Mouse (Mus musculus) kidney, embryonic 14.5 days (tissue): ENCODE results near the gene Smyd3. TPM values are rescaled to one million over a fixed set of nuclear protein-coding genes. Genes with fewer than 3 reads are reported as not detected.
A peak's percentile ranks its signal among the peaks of the same experiment; 100 is the strongest.

ENCODE experiments used
- ATAC-seq: fragments of 200-750 bp; cut with Nextera tagmentation; 2 replicates; pipeline ENCODE4 v1.8.0; 2017; ENCODE audit warnings: moderate number of reproducible peaks, mild to moderate bottlenecking, moderate TSS enrichment, moderate library complexity; ENCODE audit not compliant: low FRiP score, low TSS enrichment
- H3K27ac ChIP-seq: fragments of 300-500 bp; sonication (generic); 2 replicates; pipeline ENCODE4 v1.5.1; 2014; ENCODE audit warnings: low read depth, mild to moderate bottlenecking, low read length, moderate library complexity, mixed read lengths
- H3K27me3 ChIP-seq: fragments of 300-500 bp; sonication (generic); 2 replicates; pipeline ENCODE4 v1.6.1; 2014; ENCODE audit warnings: mild to moderate bottlenecking, low read length; ENCODE audit not compliant: control insufficient read depth, insufficient read depth
- H3K36me3 ChIP-seq: fragments of 300-500 bp; sonication (generic); 2 replicates; pipeline ENCODE4 v1.6.1; 2014; ENCODE audit warnings: low read length, mixed read lengths; ENCODE audit not compliant: control insufficient read depth, insufficient read depth
- H3K4me1 ChIP-seq: fragments of 300-500 bp; sonication (generic); 2 replicates; pipeline ENCODE4 v1.6.1; 2014; ENCODE audit warnings: low read length, mixed read lengths; ENCODE audit not compliant: control insufficient read depth, insufficient read depth
- H3K4me2 ChIP-seq: fragments of 300-500 bp; sonication (generic); replicated peaks from 2 replicates; pipeline ENCODE4 v1.6.1; 2014; ENCODE audit warnings: low read depth, mild to moderate bottlenecking, low read length
- H3K4me3 ChIP-seq: fragments of 300-500 bp; sonication (generic); 2 replicates; pipeline ENCODE4 v1.5.1; 2014; ENCODE audit warnings: mild to moderate bottlenecking, low read length
- H3K9ac ChIP-seq: fragments of 300-500 bp; sonication (generic); 2 replicates; pipeline ENCODE4 v1.6.1; 2014; ENCODE audit warnings: low read depth, mild to moderate bottlenecking, low read length, moderate library complexity
- H3K9me3 ChIP-seq: fragments of 300-500 bp; sonication (generic); 2 replicates; pipeline ENCODE4 v1.6.1; 2016; ENCODE audit warnings: low read length; ENCODE audit not compliant: control insufficient read depth
- whole genome bisulfite sequencing: fragments of 180-500 bp; shearing (Covaris S2); extraction: QIAGEN DNeasy Blood & Tissue Kit; methylation state at CpG from one replicate; pipeline ENCODE4 v1.1.7; 2014; 5-methylcytosine and 5-hydroxymethylcytosine counted together
- polyA plus RNA-seq: library from polyadenylated mRNA; unstranded; fragments of >200 nt; fragmentation: Nextera tagmentation; extraction: Ambion mirVana; gene quantifications from 2 replicates; pipeline ENCODE4 v1.2.1, GENCODE M21; 2014

Smyd3 gene
- polyA plus RNA-seq, 1 experiment from 2014 or later = 21.5 TPM

DNA sequence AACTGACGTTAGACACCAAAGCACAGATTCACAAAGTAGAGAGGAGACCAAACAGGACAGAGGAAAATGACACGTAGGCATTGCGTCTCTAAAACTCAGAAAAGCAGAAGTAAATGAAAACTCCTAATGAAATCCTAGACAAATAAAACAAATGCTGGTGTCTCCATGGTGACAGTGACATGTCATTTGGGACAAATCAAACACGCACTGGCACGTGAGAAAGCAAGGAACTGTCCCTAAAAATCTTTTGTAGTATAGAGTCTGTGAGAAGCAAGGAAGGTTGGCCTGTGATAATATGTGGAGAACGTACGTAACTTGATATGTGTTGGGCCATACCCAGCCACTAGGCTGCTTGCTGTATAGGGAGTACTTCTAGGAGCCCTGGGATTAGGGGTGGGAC lies 399.2 kb downstream of the Smyd3 start:
- no peak for ATAC-seq

DNA sequence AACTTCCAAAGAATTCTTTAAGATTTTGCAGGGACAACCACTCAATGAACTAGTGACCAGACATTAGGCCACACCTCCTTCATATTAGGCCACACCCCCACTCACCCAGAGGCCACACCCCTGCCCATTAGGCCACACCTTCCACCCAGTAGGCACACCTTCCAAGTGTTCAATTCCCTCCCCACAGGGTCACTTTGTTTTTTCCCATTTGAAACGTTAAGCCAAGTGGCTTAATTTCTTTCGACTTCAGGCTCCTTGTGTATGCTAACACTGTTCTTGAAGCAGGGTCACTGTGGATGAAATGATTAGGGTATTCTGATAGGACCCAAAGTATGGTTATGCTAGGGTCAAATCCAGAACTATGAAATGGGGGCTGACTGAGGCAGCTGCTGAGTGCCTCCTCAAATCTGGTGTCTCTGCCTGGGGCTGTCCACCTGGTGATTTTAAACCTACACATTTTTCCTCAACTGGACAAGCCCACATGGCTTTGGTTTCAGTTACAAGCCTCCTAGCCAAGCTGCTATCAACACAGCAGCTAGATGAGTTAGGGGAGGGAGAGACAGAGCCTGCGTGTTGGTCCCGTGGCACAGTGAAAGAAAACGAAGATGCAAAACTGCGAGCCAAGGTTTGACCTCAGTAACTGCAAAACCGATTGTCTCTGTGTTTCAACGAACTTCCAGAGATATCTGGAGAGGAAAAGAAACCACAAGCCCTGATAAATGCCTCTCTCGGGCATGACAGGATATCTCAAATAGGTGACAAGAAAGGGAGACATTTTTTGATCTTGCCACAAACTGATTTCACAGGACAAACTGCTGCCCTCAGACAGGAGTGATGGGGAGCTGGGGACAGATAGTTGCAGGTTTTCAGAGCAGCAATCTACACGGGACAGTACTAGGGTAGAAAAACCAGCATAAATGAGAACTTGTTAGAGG lies 400.8 kb downstream of the Smyd3 start:
- no peak overlapping the region for H3K4me2 ChIP-seq
- 0 out of 2 replicates have a peak, but pooled peaks cover 3% of the 10 kb centered on the region for H3K4me1 ChIP-seq
- no peak overlapping the region for H3K4me3 ChIP-seq

More for the DNA sequence above, 399.2 kb downstream of the Smyd3 start:
- Histone ChIP-seq H3K4me2 (no peak overlapping the region), H3K27me3 (no peaks in the 10 kb centered on the region), H3K9me3 (no peaks in the 10 kb centered on the region), H3K9ac (no peak overlapping the region), H3K36me3 (no peaks in the 10 kb centered on the region), H3K4me1 (0 out of 2 replicates have a peak, but pooled peaks cover 3% of the 10 kb centered on the region), H3K27ac (no peak overlapping the region), H3K4me3 (no peak overlapping the region)
- WGBS = 62% methylated on average over 7 of the region's 7 CpGs

DNA sequence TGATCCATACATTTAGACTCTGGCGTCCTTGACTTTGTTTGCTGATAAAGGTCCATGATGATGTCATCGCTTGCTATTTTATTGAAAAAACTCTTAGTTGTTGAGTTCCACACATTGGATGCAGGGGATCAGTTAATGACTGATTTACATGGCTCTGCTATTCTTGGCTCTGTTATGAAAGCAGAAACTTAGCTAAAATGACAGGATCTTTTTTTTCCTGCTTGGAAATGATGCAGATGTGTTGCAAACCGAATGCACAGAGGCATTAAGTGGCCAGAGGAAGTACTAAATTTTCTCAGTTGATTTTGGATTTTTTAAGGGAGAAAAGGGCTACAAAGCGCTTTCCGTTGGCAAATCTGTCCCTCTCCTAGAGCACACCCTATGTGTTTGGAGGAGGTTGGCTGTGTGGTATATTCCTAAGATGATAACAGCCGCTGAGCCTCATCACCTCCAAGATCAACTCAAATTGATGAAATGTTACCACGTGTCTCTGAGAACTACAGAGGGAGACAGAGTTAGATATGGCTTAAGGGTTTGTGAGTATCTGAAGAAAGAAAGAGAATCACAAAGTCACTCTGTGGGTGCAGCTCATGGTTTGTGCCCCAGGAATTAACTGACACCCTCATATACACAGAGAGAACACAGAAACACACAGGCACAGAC lies 402.9 kb downstream of the Smyd3 start:
- Histone ChIP-seq H3K9ac (no peak overlapping the region), H3K27me3 (no peaks in the 10 kb centered on the region), H3K36me3 (no peaks in the 10 kb centered on the region), H3K27ac (peak overlapping the region; percentile 73), H3K4me1 (no peaks in the 10 kb centered on the region), H3K9me3 (no peaks in the 10 kb centered on the region), H3K4me3 (no peak overlapping the region), H3K4me2 (no peak overlapping the region)
- ATAC-seq = peak; percentile 71
- 59% methylated on average over 7 of the region's 7 CpGs for WGBS

More for the DNA sequence above, 400.8 kb downstream of the Smyd3 start:
- H3K9ac ChIP-seq = no peak overlapping the region
- no peak overlapping the region for H3K27ac ChIP-seq
- ATAC-seq = no peak
- no peaks in the 10 kb centered on the region for H3K9me3 ChIP-seq
- 71% methylated on average over 10 of the region's 10 CpGs for WGBS
- H3K36me3 ChIP-seq = no peaks in the 10 kb centered on the region
- no peaks in the 10 kb centered on the region for H3K27me3 ChIP-seq

DNA sequence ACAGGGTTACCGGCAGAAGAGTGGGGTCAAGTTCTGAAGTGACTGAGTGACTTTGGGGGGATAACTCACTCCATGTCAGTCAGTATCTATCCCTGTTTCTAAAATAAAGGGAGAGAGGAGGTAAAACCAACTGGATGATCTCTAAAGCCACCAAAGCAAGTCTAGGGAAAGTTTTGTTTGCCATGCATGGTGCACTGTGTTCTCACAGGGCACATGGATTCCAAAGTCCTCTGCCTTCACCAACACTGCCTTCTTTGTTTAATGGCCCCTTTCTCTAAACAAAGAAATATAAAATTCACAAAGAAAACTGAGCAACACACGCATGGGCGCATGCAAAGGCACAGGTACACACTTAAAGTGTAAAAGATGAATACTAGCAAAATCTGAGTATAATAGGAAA lies 403.5 kb downstream of the Smyd3 start:
- no peaks in the 10 kb centered on the region for H3K36me3 ChIP-seq
- WGBS = 95% methylated on average over 3 of the region's 3 CpGs
- H3K27me3 ChIP-seq = no peaks in the 10 kb centered on the region
- H3K9me3 ChIP-seq = no peaks in the 10 kb centered on the region
- H3K9ac ChIP-seq = no peak overlapping the region
- H3K27ac ChIP-seq = peak overlapping the region; percentile 38; the same call in 1 of the 2 replicates
- no peak for ATAC-seq
- no peak overlapping the region for H3K4me3 ChIP-seq
- H3K4me1 ChIP-seq = no peaks in the 10 kb centered on the region
- no peak overlapping the region for H3K4me2 ChIP-seq

DNA sequence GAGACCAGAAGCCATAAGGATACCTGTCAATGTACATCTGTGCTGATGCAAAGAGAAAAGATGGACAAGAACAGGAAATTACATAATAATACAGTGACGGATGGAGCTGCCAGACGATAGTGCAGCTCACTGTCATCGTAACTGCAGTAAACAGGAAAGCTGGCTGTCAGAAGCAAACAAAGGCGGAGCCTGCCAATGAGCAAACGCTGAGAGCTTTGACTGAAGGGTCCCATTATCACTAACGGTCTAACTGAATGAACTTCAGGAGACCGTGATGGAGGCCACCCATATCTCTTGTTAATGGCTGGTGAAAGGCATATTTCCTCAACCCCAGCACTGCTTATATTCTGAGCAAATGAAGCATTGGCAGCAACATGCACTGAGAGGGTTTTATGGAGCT lies 409.1 kb downstream of the Smyd3 start:
- Histone ChIP-seq H3K36me3 (no peaks in the 10 kb centered on the region), H3K9me3 (no peaks in the 10 kb centered on the region), H3K9ac (no peak overlapping the region), H3K4me1 (0 out of 2 replicates have a peak, but pooled peaks cover 3% of the 10 kb centered on the region), H3K27me3 (no peaks in the 10 kb centered on the region), H3K4me3 (no peak overlapping the region), H3K27ac (no peak overlapping the region), H3K4me2 (no peak overlapping the region)
- WGBS = 49% methylated on average over 7 of the region's 7 CpGs
- ATAC-seq = no peak

DNA sequence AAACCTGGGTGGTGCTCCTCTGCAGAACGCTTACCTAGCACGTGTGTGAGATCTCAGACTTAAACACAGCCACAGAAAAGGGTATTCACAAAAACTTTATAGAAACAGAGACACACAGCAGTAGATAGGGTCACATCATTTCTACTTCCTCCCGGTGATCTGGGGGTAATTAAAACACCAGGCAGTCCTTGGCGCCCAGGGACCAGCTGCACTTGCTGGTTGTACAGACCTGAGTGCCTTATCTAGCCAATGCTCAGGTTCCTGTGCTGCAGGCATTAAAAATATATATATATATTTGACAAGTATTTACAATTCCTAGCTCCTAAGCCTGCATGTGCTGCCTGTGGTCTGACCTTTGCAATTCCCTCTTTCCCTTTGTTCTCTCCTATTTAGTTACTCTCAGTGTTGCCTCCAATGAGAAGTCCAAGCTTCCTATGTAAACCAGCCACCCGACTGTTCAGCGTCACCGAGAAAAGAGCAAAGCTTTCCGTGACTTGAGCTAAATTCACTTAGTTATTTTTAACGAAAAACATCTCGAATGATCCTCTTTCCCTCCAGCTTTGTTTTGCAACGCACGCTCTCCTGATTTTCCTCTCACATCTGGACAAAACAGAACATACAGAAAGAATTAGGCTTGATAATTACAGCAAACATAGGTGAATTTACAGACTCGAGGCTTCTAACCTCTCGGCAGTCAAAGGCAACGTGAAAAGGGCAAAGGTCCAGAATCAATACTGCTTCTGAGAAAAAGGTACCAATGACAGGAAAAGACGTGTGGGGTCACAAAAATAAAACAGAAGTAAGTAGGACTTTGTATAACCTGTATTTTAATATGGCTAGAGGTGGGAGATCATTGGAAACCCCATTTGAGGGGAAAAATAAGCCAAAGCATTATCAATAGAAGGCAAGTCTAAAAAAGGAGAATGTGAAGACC lies 409.8 kb downstream of the Smyd3 start:
- H3K4me3 ChIP-seq = no peak overlapping the region
- no peaks in the 10 kb centered on the region for H3K9me3 ChIP-seq
- ATAC-seq = no peak
- H3K27ac ChIP-seq = peak overlapping the region; percentile 17; the same call in 1 of the 2 replicates
- no peak overlapping the region; the same call in 1 of the 2 replicates for H3K9ac ChIP-seq
- no peaks in the 10 kb centered on the region for H3K27me3 ChIP-seq
- no peak overlapping the region for H3K4me2 ChIP-seq
- H3K36me3 ChIP-seq = no peaks in the 10 kb centered on the region
- H3K4me1 ChIP-seq = 0 out of 2 replicates have a peak, but pooled peaks cover 3% of the 10 kb centered on the region
- WGBS = 53% methylated on average over 16 of the region's 16 CpGs

DNA sequence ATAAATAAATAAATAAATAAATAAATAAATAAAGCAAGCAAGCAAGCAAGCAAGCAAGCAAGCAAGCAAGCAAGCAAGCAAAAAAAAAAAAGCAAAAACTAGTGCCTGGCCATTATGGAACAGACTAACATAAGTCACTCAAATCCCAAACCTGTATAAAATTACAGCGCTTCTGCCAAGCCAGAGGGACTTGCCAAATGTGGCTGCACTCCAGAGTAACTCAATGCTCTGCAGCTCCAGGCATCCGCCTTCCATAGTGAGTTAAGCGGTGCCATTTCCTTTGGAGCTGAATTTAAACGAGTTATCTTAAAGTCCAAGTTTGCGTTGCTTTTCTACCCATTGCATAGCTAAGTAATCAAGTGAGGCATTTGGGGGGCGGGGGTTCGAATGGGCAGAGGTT lies 410.6 kb downstream of the Smyd3 start:
- ATAC-seq = no peak

DNA sequence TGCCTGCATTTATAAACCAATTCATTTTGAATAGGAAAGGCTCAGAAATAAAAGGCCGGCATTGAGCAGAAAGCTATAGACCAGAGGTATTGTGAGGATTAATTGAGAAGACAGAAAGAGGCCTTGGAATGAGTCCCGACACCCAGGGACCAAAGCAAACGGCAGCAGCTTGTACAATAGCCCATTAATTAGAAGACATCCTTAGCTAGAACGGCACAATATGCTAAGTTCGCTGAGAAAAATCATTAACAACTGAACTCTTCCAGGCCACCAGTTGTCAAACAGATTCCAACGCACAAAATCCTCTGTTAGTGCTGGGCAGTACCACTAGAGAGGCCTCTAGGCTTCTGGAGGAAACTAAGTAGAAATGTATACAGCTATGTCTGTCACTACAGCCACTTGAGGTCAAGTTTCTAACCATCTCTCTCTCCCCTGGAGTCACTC lies 411.1 kb downstream of the Smyd3 start:
- Histone ChIP-seq H3K27ac (no peak overlapping the region), H3K36me3 (no peaks in the 10 kb centered on the region), H3K4me2 (no peak overlapping the region), H3K4me3 (no peak overlapping the region), H3K27me3 (no peaks in the 10 kb centered on the region), H3K9me3 (no peaks in the 10 kb centered on the region), H3K9ac (no peak overlapping the region), H3K4me1 (0 out of 2 replicates have a peak, but pooled peaks cover 3% of the 10 kb centered on the region)
- 67% methylated on average over 6 of the region's 6 CpGs for WGBS
- ATAC-seq = no peak

More for the DNA sequence above, 410.6 kb downstream of the Smyd3 start:
- Histone ChIP-seq H3K4me3 (no peak overlapping the region), H3K9ac (no peak overlapping the region), H3K36me3 (no peaks in the 10 kb centered on the region), H3K27me3 (no peaks in the 10 kb centered on the region), H3K4me2 (no peak overlapping the region), H3K9me3 (no peaks in the 10 kb centered on the region), H3K27ac (no peak overlapping the region), H3K4me1 (0 out of 2 replicates have a peak, but pooled peaks cover 3% of the 10 kb centered on the region)
- 48% methylated on average over 7 of the region's 7 CpGs for WGBS
